Mouse (Mus musculus) naive thymus-derived CD4-positive, alpha-beta T cell, adult 2 months (primary cell): ENCODE data around the gene Podxl.

Experiments
- DNase-seq: peaks from one replicate; pipeline ENCODE4 v3.0.0-alpha.2; 2011; ENCODE audit warnings: low read depth

Podxl gene

DNA sequence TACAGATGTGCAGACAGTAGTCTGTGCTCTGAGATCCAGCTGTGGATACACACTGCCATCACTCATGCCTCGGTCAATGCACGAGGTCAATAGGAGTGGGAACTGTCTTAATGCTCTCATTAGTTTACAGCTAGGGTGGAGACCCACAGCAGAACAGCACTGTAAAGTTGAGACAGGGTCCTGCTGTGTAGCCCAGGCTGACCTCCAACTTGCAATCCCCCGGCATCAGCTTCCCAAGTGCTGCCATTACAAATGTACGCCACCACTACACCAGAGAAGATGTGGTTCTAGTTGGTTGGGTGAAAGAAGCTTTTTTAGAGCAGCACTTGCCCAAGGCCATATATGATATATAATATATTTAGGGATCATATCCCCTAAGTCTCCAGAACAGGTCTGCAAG, 40.1 kb downstream of the Podxl start:
- no peak for DNase-seq

GRCm38 (mm10) chr6:31523039-31523438, 40.7 kb downstream of the Podxl start:
- DNase-seq: no peak

GRCm38 (mm10) chr6:31522478-31522877, 41.3 kb downstream of the Podxl start:
- DNase-seq: no peak

DNA sequence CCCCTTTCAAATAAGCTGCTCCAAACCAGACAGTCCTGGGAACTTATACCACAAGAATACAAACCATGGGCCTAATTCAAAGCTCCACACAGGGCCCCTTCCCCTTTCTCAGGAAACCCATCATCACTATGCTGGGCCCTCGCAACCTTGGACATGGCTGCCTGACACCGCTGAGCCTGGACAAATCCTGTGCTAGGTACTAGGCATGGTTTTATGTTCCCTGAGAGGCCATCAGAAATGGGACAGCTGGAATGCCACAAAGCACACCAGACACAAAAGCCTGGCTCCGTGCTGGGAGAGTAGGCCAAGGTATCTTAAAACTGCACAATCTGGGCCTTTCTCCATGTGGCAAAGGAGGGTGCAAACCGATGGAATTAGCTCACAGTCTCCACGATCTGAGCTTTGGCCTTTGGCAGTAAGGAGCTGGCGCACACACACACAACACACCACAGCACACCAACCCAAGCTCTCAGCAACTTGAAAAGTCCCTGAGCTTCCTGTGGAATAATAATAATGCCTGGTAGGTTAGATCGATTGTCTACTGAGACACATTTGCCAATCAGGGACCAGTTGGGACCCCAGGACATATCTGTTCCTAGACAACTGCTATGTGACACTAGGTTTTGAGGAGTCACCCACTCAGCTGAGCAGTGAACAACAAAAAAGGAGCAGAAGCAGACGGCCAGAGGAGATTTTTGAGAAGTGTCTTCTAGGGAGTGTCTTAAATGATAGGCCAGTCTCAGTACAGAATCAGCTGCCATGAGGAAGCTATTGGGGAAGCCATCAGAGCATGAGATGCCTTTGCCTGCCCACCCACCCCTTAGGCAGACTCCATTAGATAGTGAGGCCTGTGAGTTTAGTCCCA, 42.1 kb downstream of the Podxl start:
- no peak for DNase-seq

GRCm38 (mm10) chr6:31520486-31521215, 43.1 kb downstream of the Podxl start:
- DNase-seq: no peak

DNA sequence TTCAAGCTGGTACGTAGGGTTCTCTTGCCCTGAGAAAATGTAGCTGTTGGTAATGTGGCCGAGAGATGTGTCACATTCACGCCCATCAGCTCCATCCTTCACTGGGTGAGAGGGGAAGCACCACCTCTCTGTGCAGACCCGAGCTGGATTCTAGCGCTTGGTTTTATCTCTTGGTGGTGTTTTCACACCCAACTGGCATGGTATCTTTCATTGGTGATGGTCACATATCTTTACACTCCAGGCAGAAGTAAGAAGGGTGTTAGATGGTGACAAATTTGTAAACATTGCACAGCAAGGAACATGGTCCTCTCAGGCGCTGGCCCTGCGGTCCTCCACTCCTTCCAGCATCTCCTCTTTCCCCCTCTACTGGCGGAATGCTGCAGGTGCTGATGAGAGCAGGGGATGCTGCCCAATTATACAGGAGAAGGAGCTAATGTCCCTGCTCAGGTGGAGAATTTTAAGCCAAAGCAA, 44.7 kb downstream of the Podxl start:
- DNase-seq: no peak

- no peak for DNase-seq
Observed at GRCm38 (mm10) chr6:31518338-31518698, 45.5 kb downstream of the Podxl start.

GRCm38 (mm10) chr6:31517681-31518337, 46.0 kb downstream of the Podxl start:
- no peak for DNase-seq

- DNase-seq: no peak
Observed at GRCm38 (mm10) chr6:31513726-31514125, 50.1 kb downstream of the Podxl start.

DNA sequence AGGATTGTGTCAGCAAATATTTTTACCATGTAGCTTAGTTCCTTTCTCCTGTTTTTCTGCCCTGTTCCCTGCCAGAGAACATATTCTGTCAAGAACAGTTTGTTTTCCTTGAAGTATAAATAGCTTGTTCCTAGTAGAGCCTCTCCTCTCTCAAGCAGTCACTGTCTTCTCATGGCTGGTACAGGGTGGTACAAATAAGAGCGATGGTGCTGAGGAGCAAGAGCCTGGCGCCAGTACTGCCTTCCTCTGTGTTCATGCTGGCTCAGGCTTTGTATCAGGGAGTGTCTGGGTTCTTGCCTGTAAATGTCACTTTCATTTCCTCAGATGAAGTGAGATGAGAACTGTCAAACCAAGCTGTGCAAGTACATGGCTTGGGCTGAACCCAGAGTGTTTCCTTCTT, 61.2 kb downstream of the Podxl start:
- DNase-seq: no peak

GRCm38 (mm10) chr6:31500691-31501090, 63.1 kb downstream of the Podxl start:
- DNase-seq: no peak

DNA sequence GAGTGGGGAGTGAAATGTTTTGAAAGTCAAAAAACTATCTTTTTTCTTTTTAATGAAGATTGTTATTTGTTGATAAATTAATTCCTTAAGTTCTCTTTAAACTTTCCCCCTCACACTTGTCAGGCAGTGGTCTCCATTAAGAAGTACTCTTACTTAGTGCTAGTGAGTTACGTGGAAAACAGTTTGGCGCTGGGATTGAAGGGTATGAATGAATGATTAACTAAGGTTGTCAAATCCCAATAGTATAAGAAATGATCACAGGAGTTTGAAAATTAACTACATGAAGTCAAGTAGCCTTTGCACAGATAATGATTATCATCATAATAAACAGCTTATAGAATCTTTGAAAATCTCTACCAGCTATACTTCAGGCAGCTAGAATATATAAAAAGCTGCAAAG, 63.5 kb downstream of the Podxl start:
- no peak for DNase-seq

DNA sequence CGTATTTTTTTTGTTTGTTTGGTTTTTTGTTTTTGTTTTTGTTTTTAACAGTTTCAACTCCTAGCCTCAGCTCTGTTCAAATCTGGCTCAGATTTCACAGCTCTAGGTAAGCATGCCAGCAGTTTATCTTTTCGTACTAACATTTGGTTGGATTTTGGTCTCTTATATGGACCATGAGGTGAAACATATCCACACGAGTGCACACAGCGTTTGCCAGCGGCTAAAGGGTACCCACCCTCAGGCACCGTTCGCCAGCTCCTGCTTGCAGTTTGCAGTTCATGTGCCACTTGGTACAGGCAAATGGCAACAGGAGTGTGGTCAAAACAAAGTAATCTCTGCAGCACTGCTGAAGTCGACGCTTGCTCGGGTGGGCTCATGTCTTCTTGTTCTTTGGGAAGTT, 63.9 kb downstream of the Podxl start:
- no peak for DNase-seq

DNA sequence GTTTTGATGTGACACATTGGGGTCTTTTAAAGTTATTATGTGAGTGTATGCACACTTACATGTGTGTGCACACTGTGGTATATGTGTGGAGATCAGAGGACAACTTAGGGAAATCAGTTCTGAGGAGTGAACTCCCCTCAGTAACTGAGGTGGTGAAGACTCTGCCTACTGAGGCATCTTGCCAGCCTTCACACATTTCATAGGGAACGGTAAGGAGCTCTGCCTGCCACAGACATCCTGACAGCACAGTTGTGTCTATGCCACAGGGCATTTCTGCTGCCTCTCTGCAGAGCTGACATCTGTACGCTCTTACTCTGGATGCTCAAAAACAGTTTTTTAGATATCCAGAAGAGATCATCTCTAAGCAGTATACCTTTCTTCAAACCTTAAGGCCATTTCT, 67.6 kb downstream of the Podxl start:
- DNase-seq: no peak

- no peak for DNase-seq
Observed at GRCm38 (mm10) chr6:31495122-31495731, 68.6 kb downstream of the Podxl start.

GRCm38 (mm10) chr6:31489950-31490349, 73.8 kb downstream of the Podxl start:
- DNase-seq: no peak

GRCm38 (mm10) chr6:31486601-31487000, 77.2 kb downstream of the Podxl start:
- no peak for DNase-seq

DNA sequence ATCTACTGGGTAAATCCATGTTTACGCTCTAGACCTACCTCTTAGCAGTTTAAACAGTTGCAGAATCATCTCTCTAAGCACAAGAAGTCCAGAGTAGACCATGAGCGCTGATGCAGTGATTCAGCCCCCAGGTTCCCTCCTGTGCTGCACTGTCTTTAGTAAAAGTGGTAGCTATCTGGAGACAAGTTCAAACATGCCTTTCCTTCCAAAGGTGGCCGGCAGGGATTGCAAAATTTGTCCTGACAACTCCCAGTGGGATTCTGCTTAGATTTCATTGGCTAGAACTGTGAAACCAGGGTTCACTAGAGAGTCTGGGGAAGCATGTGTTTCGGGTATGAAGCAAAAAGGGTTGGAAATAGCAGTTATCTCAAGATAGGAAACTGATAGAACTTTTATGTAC, 83.8 kb downstream of the Podxl start:
- DNase-seq: no peak

DNA sequence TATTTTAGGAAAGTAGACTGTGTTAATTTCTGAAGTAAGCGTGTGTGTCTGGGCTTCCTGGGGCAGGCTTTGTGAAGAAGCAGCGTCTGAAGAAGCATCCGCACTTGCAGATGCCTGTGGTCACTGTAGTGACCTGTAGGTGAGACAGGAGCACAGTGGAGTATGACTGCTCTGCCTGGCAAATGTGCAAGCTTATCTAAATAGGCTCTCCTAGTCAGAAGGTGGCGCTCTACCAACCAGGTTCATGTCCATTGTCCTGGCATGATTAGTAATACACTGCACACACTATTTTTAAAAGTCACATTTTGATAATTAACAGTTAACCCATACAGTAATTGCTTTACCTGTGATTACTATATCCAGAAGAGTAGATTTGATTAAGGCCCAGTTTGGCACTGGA, 85.6 kb downstream of the Podxl start:
- DNase-seq: no peak
